Mouse (Mus musculus): ENCODE data around the gene Tusc2. TPM values are rescaled to one million over a fixed set of nuclear protein-coding genes. Genes with fewer than 3 reads are reported as not detected.
"Not testable (repeated sequence)": the region's sequence is repeated elsewhere in the genome, so short reads cannot be mapped to it uniquely, and the experiment has no call there.

The Tusc2 gene
- polyA plus RNA-seq, 1 experiment from 2014 or later = 45.9 TPM

GRCm38 (mm10) chr9:107569270-107569669, 6.2 kb downstream of the Tusc2 start:
- peak overlapping the region; percentile 77 for H3K27ac ChIP-seq (ENCODE audit: low read depth, low read length)
- peak overlapping the region; percentile 78 for H3K9ac ChIP-seq (ENCODE audit: low read depth, low read length)
- no peaks in the 10 kb centered on the region for H3K27me3 ChIP-seq (ENCODE audit: control insufficient read depth, insufficient read depth, low read length)
- H3K4me3 ChIP-seq (ENCODE audit: low read length) = peak overlapping the region; percentile 67
- peaks cover 46% of the 10 kb centered on the region for H3K36me3 ChIP-seq (ENCODE audit: control insufficient read depth, insufficient read depth, low read length)
- WGBS = 0% methylated on average over 23 of the region's 23 CpGs
- peak; percentile 28 for ATAC-seq (ENCODE audit: low FRiP score, low TSS enrichment)
- H3K4me2 ChIP-seq (replicated peaks; ENCODE audit: low read depth, low read length) = peak overlapping the region; percentile 83
- no peaks in the 10 kb centered on the region for H3K9me3 ChIP-seq (ENCODE audit: control insufficient read depth, low read length)
- H3K4me1 ChIP-seq (ENCODE audit: control insufficient read depth, insufficient read depth, low read length) = peaks cover 24% of the 10 kb centered on the region

- no peak for ATAC-seq (ENCODE audit: low FRiP score, low TSS enrichment)
- peaks cover 43% of the 10 kb centered on the region for H3K36me3 ChIP-seq (ENCODE audit: control insufficient read depth, insufficient read depth, low read length)
- no peaks in the 10 kb centered on the region for H3K9me3 ChIP-seq (ENCODE audit: control insufficient read depth, low read length)
- no peak overlapping the region for H3K27ac ChIP-seq (ENCODE audit: low read depth, low read length)
- 48% methylated on average over 13 of the region's 13 CpGs for WGBS
- H3K4me1 ChIP-seq (ENCODE audit: control insufficient read depth, insufficient read depth, low read length) = peaks cover 24% of the 10 kb centered on the region
- H3K4me3 ChIP-seq (ENCODE audit: low read length) = peak overlapping the region; percentile 67
- no peaks in the 10 kb centered on the region for H3K27me3 ChIP-seq (ENCODE audit: control insufficient read depth, insufficient read depth, low read length)
- H3K4me2 ChIP-seq (replicated peaks; ENCODE audit: low read depth, low read length) = peak overlapping the region; percentile 83
- peak overlapping the region; percentile 78 for H3K9ac ChIP-seq (ENCODE audit: low read depth, low read length)
Observed at GRCm38 (mm10) chr9:107570016-107570415, 7.0 kb downstream of the Tusc2 start.

GRCm38 (mm10) chr9:107570845-107571244, 7.8 kb downstream of the Tusc2 start:
- ATAC-seq (ENCODE audit: low FRiP score, low TSS enrichment) = no peak
- Histone ChIP-seq H3K4me3 (ENCODE audit: low read length) (peak overlapping the region; percentile 67), H3K27me3 (ENCODE audit: control insufficient read depth, insufficient read depth, low read length) (no peaks in the 10 kb centered on the region), H3K4me2 (replicated peaks; ENCODE audit: low read depth, low read length) (peak overlapping the region; percentile 83), H3K36me3 (ENCODE audit: control insufficient read depth, insufficient read depth, low read length) (peaks cover 40% of the 10 kb centered on the region), H3K4me1 (ENCODE audit: control insufficient read depth, insufficient read depth, low read length) (peaks cover 24% of the 10 kb centered on the region), H3K9me3 (ENCODE audit: control insufficient read depth, low read length) (no peaks in the 10 kb centered on the region), H3K27ac (ENCODE audit: low read depth, low read length) (no peak overlapping the region), H3K9ac (ENCODE audit: low read depth, low read length) (peak overlapping the region; percentile 78; the same call in 1 of the 2 replicates)
- 91% methylated on average over 21 of the region's 21 CpGs for WGBS

DNA sequence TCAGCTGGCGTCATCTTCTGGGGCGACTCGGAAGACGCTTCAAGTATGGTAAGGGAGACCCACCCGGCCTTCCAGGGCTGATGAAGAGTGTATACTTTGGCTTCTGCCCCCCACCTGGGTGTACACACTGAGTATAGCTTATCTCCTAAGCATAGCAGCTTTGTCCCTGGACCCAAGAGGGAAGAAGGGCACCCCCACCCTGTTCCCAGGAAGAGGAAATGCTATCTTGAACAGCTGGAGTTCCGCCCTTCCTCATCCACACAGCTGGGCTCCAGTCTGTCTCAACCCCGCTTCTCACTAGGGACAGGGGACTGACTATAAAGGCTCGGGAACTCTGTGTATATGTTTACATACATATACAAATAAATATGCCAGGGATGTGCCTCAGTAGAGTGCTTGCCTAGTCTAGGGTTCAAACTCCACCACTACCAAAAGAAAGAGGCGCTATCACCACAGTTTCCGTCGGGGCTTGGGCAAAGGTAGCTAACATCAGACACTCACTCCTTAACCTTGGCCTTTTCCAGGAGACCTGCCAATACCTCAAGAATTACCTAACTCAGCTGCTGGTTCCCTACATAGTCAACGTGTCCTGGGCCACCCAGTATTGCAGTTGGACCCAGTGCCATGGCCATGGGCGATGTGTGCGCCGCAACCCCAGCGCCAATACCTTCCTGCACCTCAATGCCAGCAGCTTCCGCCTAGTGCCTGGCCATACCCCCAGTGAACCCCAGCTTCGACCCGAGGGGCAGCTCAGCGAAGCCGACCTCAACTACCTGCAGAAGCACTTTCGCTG, 8.7 kb downstream of the Tusc2 start:
- Histone ChIP-seq H3K4me3 (ENCODE audit: low read length) (no peak overlapping the region), H3K4me1 (ENCODE audit: control insufficient read depth, insufficient read depth, low read length) (peaks cover 32% of the 10 kb centered on the region), H3K27me3 (ENCODE audit: control insufficient read depth, insufficient read depth, low read length) (no peaks in the 10 kb centered on the region), H3K9ac (ENCODE audit: low read depth, low read length) (no peak overlapping the region), H3K36me3 (ENCODE audit: control insufficient read depth, insufficient read depth, low read length) (peaks cover 37% of the 10 kb centered on the region), H3K27ac (ENCODE audit: low read depth, low read length) (no peak overlapping the region), H3K4me2 (replicated peaks; ENCODE audit: low read depth, low read length) (no peak overlapping the region; the same call in 1 of the 2 replicates), H3K9me3 (ENCODE audit: control insufficient read depth, low read length) (no peaks in the 10 kb centered on the region)
- no peak for ATAC-seq (ENCODE audit: low FRiP score, low TSS enrichment)
- WGBS = 92% methylated on average over 22 of the region's 22 CpGs

- Histone ChIP-seq H3K4me1 (ENCODE audit: control insufficient read depth, insufficient read depth, low read length) (peaks cover 37% of the 10 kb centered on the region), H3K9ac (ENCODE audit: low read depth, low read length) (no peak overlapping the region), H3K4me3 (ENCODE audit: low read length) (no peak overlapping the region), H3K36me3 (ENCODE audit: control insufficient read depth, insufficient read depth, low read length) (peaks cover 37% of the 10 kb centered on the region), H3K4me2 (replicated peaks; ENCODE audit: low read depth, low read length) (no peak overlapping the region), H3K9me3 (ENCODE audit: control insufficient read depth, low read length) (no peaks in the 10 kb centered on the region), H3K27me3 (ENCODE audit: control insufficient read depth, insufficient read depth, low read length) (no peaks in the 10 kb centered on the region), H3K27ac (ENCODE audit: low read depth, low read length) (no peak overlapping the region)
- 98% methylated on average over 2 of the region's 2 CpGs for WGBS
- no peak for ATAC-seq (ENCODE audit: low FRiP score, low TSS enrichment)
Observed at GRCm38 (mm10) chr9:107572327-107572662, 9.2 kb downstream of the Tusc2 start.

GRCm38 (mm10) chr9:107573774-107574173, 10.7 kb downstream of the Tusc2 start:
- H3K4me3 ChIP-seq (ENCODE audit: low read length); H3K27ac ChIP-seq (ENCODE audit: low read depth, low read length); H3K9ac ChIP-seq (ENCODE audit: low read depth, low read length); ATAC-seq (ENCODE audit: low FRiP score, low TSS enrichment); H3K9me3 ChIP-seq (ENCODE audit: control insufficient read depth, low read length); H3K4me2 ChIP-seq (replicated peaks; ENCODE audit: low read depth, low read length); H3K27me3 ChIP-seq (ENCODE audit: control insufficient read depth, insufficient read depth, low read length): not testable (repeated sequence)
- H3K36me3 ChIP-seq (ENCODE audit: control insufficient read depth, insufficient read depth, low read length) = peaks cover 37% of the 10 kb centered on the region
- H3K4me1 ChIP-seq (ENCODE audit: control insufficient read depth, insufficient read depth, low read length) = peaks cover 36% of the 10 kb centered on the region
- 86% methylated on average over 6 of the region's 6 CpGs for WGBS

DNA sequence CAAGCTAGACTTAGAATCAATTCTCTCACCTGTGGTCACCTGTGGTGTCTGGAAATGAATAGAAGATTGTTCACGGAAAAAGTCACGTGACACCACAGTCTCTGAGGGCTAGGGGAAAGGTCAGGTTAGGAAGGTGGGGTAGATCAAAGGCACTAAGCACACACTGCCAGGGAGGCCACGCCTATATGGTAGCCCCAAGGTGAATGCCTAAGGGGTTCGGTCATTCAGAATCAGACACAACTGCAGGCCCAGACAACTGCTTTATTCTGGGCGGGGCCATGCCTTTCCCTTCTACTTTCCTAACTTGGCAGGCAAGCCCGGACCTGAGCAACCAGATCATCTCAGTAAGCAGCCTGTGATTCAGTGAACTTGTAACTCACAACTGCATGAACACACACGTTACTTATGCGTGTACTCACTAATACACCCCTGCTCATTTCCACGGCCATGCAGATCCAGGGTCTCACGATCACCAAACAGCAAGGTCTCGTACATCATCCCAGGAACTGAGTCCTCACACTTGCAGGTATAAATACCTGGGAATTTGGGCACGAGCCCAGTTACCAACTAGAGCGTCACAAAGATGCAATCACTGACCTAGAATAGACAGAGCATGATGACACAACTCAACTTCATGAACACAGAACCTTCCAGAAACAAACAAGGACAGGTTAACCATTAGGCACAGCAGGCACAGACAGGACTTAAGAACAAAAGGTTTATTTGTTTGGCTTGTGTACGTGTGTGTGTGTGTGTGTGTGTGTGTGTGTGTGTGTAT, 12.7 kb downstream of the Tusc2 start:
- 80% methylated on average over 14 of the region's 14 CpGs for WGBS
- Histone ChIP-seq H3K4me2 (replicated peaks; ENCODE audit: low read depth, low read length) (no peak overlapping the region), H3K4me1 (ENCODE audit: control insufficient read depth, insufficient read depth, low read length) (peaks cover 31% of the 10 kb centered on the region)

GRCm38 (mm10) chr9:107576357-107577107, 13.5 kb downstream of the Tusc2 start, which contains the start of gene Hyal1:
TSS of gene Hyal1 (plus strand) at chr9:107576927.
- ATAC-seq (ENCODE audit: low FRiP score, low TSS enrichment) = peak; percentile 67
- H3K9ac ChIP-seq (ENCODE audit: low read depth, low read length) = peak within 1 kb of the TSS; percentile 53
- H3K27me3 ChIP-seq (ENCODE audit: control insufficient read depth, insufficient read depth, low read length) = no peaks in the 10 kb centered on the region
- peaks cover 26% of the 10 kb centered on the region for H3K36me3 ChIP-seq (ENCODE audit: control insufficient read depth, insufficient read depth, low read length)
- H3K4me3 ChIP-seq (ENCODE audit: low read length) = peak within 1 kb of the TSS; percentile 40
- H3K4me1 ChIP-seq (ENCODE audit: control insufficient read depth, insufficient read depth, low read length) = peaks cover 29% of the 10 kb centered on the region
- H3K4me2 ChIP-seq (replicated peaks; ENCODE audit: low read depth, low read length) = peak within 1 kb of the TSS; percentile 58
- H3K9me3 ChIP-seq (ENCODE audit: control insufficient read depth, low read length) = no peaks in the 10 kb centered on the region
- WGBS = 25% methylated on average over 16 of the region's 16 CpGs
- H3K27ac ChIP-seq (ENCODE audit: low read depth, low read length) = peak within 1 kb of the TSS; percentile 76

More for the DNA sequence above, 12.7 kb downstream of the Tusc2 start:
- no peaks in the 10 kb centered on the region for H3K9me3 ChIP-seq (ENCODE audit: control insufficient read depth, low read length)
- H3K27me3 ChIP-seq (ENCODE audit: control insufficient read depth, insufficient read depth, low read length) = no peaks in the 10 kb centered on the region
- no peak overlapping the region; the same call in 1 of the 2 replicates for H3K9ac ChIP-seq (ENCODE audit: low read depth, low read length)
- H3K36me3 ChIP-seq (ENCODE audit: control insufficient read depth, insufficient read depth, low read length) = peaks cover 34% of the 10 kb centered on the region
- peak overlapping the region; percentile 76; the same call in 1 of the 2 replicates for H3K27ac ChIP-seq (ENCODE audit: low read depth, low read length)
- no peak for ATAC-seq (ENCODE audit: low FRiP score, low TSS enrichment)
- no peak overlapping the region for H3K4me3 ChIP-seq (ENCODE audit: low read length)

All from kidney, embryonic 14.5 days (tissue).